Mouse (Mus musculus) liver, adult 2 months (tissue): ENCODE data around the gene Gm10320.

Source experiments
- CTCF ChIP-seq: fragments of 200-500 bp; IDR thresholded peaks from 2 replicates; pipeline ENCODE4 v1.5.1; 2011; ENCODE audit warnings: low read depth, low read length, control low read depth
- POLR2A ChIP-seq: fragments of 200-500 bp; IDR thresholded peaks from 2 replicates; pipeline ENCODE4 v1.6.1; 2011; ENCODE audit warnings: low read length, control low read depth; ENCODE audit not compliant: insufficient read depth; ENCODE audit errors: extremely low read depth

DNA sequence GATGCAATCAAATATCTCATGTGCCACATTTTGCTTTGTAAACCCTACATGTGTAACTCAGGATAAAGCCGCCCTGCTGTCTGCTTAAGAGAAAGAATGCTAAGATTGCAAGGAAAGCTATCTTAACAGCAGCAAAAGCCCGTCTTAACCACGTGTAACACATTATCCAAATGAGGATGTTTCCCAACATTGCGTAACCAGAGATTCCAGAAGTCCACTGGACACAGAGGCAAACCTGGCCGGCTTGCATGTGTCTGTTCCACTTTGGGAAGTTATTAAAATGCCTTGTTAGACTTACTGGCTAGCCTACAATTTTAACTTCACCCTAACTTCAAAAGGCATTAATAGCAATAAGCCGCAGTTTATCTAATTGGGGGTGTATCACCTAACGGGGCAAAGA lies 47.5 kb upstream of the Gm10320 start:
- TF ChIP-seq POLR2A (no peak), CTCF (no peak)
